Mouse (Mus musculus) layer of hippocampus, adult 8-10 months (tissue): ENCODE results near the gene Adamts10. TPM values are rescaled to one million over a fixed set of nuclear protein-coding genes. Genes with fewer than 3 reads are reported as not detected.

Experiments
- DNase-seq, 2 experiments: peaks; one replicate each; pipeline ENCODE4 v3.0.0; 2022; ENCODE audit warnings: low spot score in 2 of 2
- total RNA-seq, 4 experiments: library from RNA; stranded (reverse); gene quantifications; 2 replicates each; pipeline ENCODE4 v1.2.4; 2022

The Adamts10 gene
- 10 to 100 TPM; 25.9 to 42.7 (median 30.9) TPM for total RNA-seq

GRCm38 (mm10) chr17:33523918-33524755, at the start of gene Adamts10:
TSS of gene Adamts10 (plus strand) at chr17:33524204.
- peak in 1 of 2 experiments; percentile 15 for DNase-seq

- no peak for DNase-seq
Observed at GRCm38 (mm10) chr17:33484020-33484419, 40.0 kb upstream of the Adamts10 start.

GRCm38 (mm10) chr17:33487211-33487610, 36.8 kb upstream of the Adamts10 start:
- no peak for DNase-seq

GRCm38 (mm10) chr17:33487652-33488051, 36.4 kb upstream of the Adamts10 start:
- DNase-seq: no peak

- DNase-seq: no peak
Observed at GRCm38 (mm10) chr17:33491371-33491770, 32.6 kb upstream of the Adamts10 start.

- DNase-seq: no peak
Observed at GRCm38 (mm10) chr17:33493065-33493464, 30.9 kb upstream of the Adamts10 start.

GRCm38 (mm10) chr17:33494586-33494985, 29.4 kb upstream of the Adamts10 start:
- no peak for DNase-seq

- DNase-seq: no peak
Observed at GRCm38 (mm10) chr17:33498918-33499317, 25.1 kb upstream of the Adamts10 start.

- DNase-seq: no peak
Observed at GRCm38 (mm10) chr17:33508386-33508785, 15.6 kb upstream of the Adamts10 start.

GRCm38 (mm10) chr17:33510172-33510571, 13.8 kb upstream of the Adamts10 start:
- no peak for DNase-seq

GRCm38 (mm10) chr17:33512441-33513415, 11.3 kb upstream of the Adamts10 start:
- DNase-seq: no peak

- DNase-seq: no peak
Observed at GRCm38 (mm10) chr17:33513874-33514273, 10.1 kb upstream of the Adamts10 start.

- no peak for DNase-seq
Observed at GRCm38 (mm10) chr17:33520366-33520765, 3.6 kb upstream of the Adamts10 start.

- DNase-seq: peak in 1 of 2 experiments; percentile 5
Observed at GRCm38 (mm10) chr17:33523431-33523917, 530 bp upstream of the Adamts10 start.

GRCm38 (mm10) chr17:33524806-33525373, 886 bp downstream of the Adamts10 start:
- DNase-seq: no peak

GRCm38 (mm10) chr17:33526506-33526905, 2.5 kb downstream of the Adamts10 start:
- no peak for DNase-seq

GRCm38 (mm10) chr17:33539106-33539675, 15.2 kb downstream of the Adamts10 start:
- DNase-seq: peak in 1 of 2 experiments; percentile 47

GRCm38 (mm10) chr17:33539878-33540277, 15.9 kb downstream of the Adamts10 start:
- no peak for DNase-seq

- no peak for DNase-seq
Observed at GRCm38 (mm10) chr17:33549212-33549611, 25.2 kb downstream of the Adamts10 start.

- DNase-seq: no peak
Observed at GRCm38 (mm10) chr17:33550388-33550787, 26.4 kb downstream of the Adamts10 start.

GRCm38 (mm10) chr17:33552113-33552512, 28.1 kb downstream of the Adamts10 start:
- DNase-seq: no peak
